Mouse (Mus musculus) adrenal gland, postnatal 10 days (tissue): ENCODE results near the gene Plekhg1. TPM values are rescaled to one million over a fixed set of nuclear protein-coding genes. Genes with fewer than 3 reads are reported as not detected.

Experiments
- DNase-seq: peaks from one replicate; pipeline ENCODE4 v3.0.0; 2021; ENCODE audit warnings: mixed read lengths
- total RNA-seq, 2 experiments: library from RNA; stranded (reverse); gene quantifications; 2 replicates each; pipeline ENCODE4 v1.2.3; 2021

Plekhg1 gene
- total RNA-seq, 2 experiments from 2014 or later: 11.1 to 14.5 TPM

- DNase-seq: no peak
These were observed 89.3 kb downstream of the Plekhg1 start for GRCm38 (mm10) chr10:3829472-3829871.

GRCm38 (mm10) chr10:3830618-3831017 lies 90.5 kb downstream of the Plekhg1 start:
- DNase-seq: no peak

GRCm38 (mm10) chr10:3831597-3832351 lies 91.6 kb downstream of the Plekhg1 start:
- peak; percentile 17 for DNase-seq

GRCm38 (mm10) chr10:3834060-3834459 lies 93.9 kb downstream of the Plekhg1 start:
- DNase-seq: no peak

- DNase-seq: peak; percentile 8
These were observed 94.5 kb downstream of the Plekhg1 start for GRCm38 (mm10) chr10:3834678-3835077.

- peak; percentile 75 for DNase-seq
These were observed 95.5 kb downstream of the Plekhg1 start for GRCm38 (mm10) chr10:3835616-3836015.

- no peak for DNase-seq
These were observed 99.7 kb downstream of the Plekhg1 start for GRCm38 (mm10) chr10:3839748-3840432.

GRCm38 (mm10) chr10:3844430-3844829 lies 104.3 kb downstream of the Plekhg1 start:
- no peak for DNase-seq

GRCm38 (mm10) chr10:3847021-3847420 lies 106.9 kb downstream of the Plekhg1 start:
- DNase-seq: no peak

GRCm38 (mm10) chr10:3851461-3851860 lies 111.3 kb downstream of the Plekhg1 start:
- no peak for DNase-seq

GRCm38 (mm10) chr10:3852733-3853132 lies 112.6 kb downstream of the Plekhg1 start:
- DNase-seq: no peak

- no peak for DNase-seq
These were observed 117.7 kb downstream of the Plekhg1 start for GRCm38 (mm10) chr10:3857912-3858311.

- no peak for DNase-seq
These were observed 118.3 kb downstream of the Plekhg1 start for GRCm38 (mm10) chr10:3858437-3858836.

- no peak for DNase-seq
These were observed 119.0 kb downstream of the Plekhg1 start for GRCm38 (mm10) chr10:3858961-3859714.

GRCm38 (mm10) chr10:3863411-3864195 lies 123.4 kb downstream of the Plekhg1 start:
- DNase-seq: no peak

GRCm38 (mm10) chr10:3864196-3864540 lies 124.0 kb downstream of the Plekhg1 start:
- DNase-seq: no peak

GRCm38 (mm10) chr10:3867298-3867697 lies 127.1 kb downstream of the Plekhg1 start:
- no peak for DNase-seq

- DNase-seq: no peak
These were observed 130.7 kb downstream of the Plekhg1 start for GRCm38 (mm10) chr10:3870828-3871227.

- no peak for DNase-seq
These were observed 133.3 kb downstream of the Plekhg1 start for GRCm38 (mm10) chr10:3873467-3873866.

- DNase-seq: no peak
These were observed 137.8 kb downstream of the Plekhg1 start for GRCm38 (mm10) chr10:3877852-3878535.

- DNase-seq: no peak
These were observed 141.0 kb downstream of the Plekhg1 start for GRCm38 (mm10) chr10:3881179-3881578.

GRCm38 (mm10) chr10:3888510-3888909 lies 148.3 kb downstream of the Plekhg1 start:
- no peak for DNase-seq
